Comparison of ENCODE assay signal across 10 mouse cellular contexts in genomic region chr1:153266891-153267290, GRCm38 (mm10).
DNase-seq lines count a peak whose midpoint lies in the region; ATAC-seq and TF ChIP-seq lines count a peak whose summit lies in the region.
"Had no signal": no experiment of that assay in that cellular context is flagged by ENCODE, and none has a peak within 500 bp of the region (broad histone marks: within the 10 kb centered on the region; RNA-seq: fewer than 3 reads in every experiment).

No protein-coding gene starts in this region.

- no peaks in the 10 kb centered on the region for H3K27me3 ChIP-seq in hindbrain, postnatal 0 days (ENCODE audit: insufficient read depth, low read length)
- H3K27me3 ChIP-seq in hindbrain, embryonic 10.5 days (ENCODE audit: insufficient read depth, poor library complexity, severe bottlenecking) = no peaks in the 10 kb centered on the region
- H3K27me3 ChIP-seq in stomach, embryonic 14.5 days (ENCODE audit: control insufficient read depth, insufficient read depth, low read length) = no peaks in the 10 kb centered on the region
- H3K27me3 ChIP-seq: neural tube, embryonic 13.5 days had no signal

- no peaks in the 10 kb centered on the region for H3K36me3 ChIP-seq in hindbrain, postnatal 0 days (ENCODE audit: insufficient read depth, low read length)
- H3K36me3 ChIP-seq in hindbrain, embryonic 10.5 days = peaks cover 6% of the 10 kb centered on the region
- H3K36me3 ChIP-seq in stomach, embryonic 14.5 days (ENCODE audit: control insufficient read depth, insufficient read depth, low read length) = peaks cover 6% of the 10 kb centered on the region; the same call in 1 of the 2 replicates

- H3K9ac ChIP-seq in hindbrain, postnatal 0 days (replicated peaks; ENCODE audit: low read length) = no peak overlapping the region
- no peak overlapping the region for H3K9ac ChIP-seq in stomach, embryonic 14.5 days (replicated peaks; ENCODE audit: low read depth, low read length)
- H3K9ac ChIP-seq: neural tube, embryonic 13.5 days had no signal

- no peak for DNase-seq in hindbrain, postnatal 0 days (ENCODE audit: low spot score)
- DNase-seq in hindbrain, embryonic 10.5 days (ENCODE audit: low spot score) = no peak
- DNase-seq in lung, postnatal 10 days = peak; percentile 19
- DNase-seq in lung, postnatal 36 days = no peak
- DNase-seq in fibroblast of lung, adult 2 months (ENCODE audit: low read depth) = peak; percentile 79
- no peak for DNase-seq in embryo, embryonic 10 days (ENCODE audit: low spot score)
- DNase-seq: cerebellum, postnatal 36 days; kidney, postnatal 4 days had no signal

- no peak for TF ChIP-seq CTCF in hindbrain, postnatal 0 days (IDR thresholded peaks at IDR 0.05; ENCODE audit: low read depth)

- peak overlapping the region; percentile 52 for H3K27ac ChIP-seq in hindbrain, postnatal 0 days
- no peak overlapping the region for H3K27ac ChIP-seq in hindbrain, embryonic 10.5 days
- peak overlapping the region; percentile 52; the same call in 1 of the 2 replicates for H3K27ac ChIP-seq in stomach, embryonic 14.5 days (ENCODE audit: low read length)
- H3K27ac ChIP-seq: neural tube, embryonic 13.5 days had no signal

- H3K4me1 ChIP-seq in hindbrain, postnatal 0 days (ENCODE audit: insufficient read depth, low read length) = peaks cover 16% of the 10 kb centered on the region; the same call in 1 of the 2 replicates
- peaks cover 36% of the 10 kb centered on the region for H3K4me1 ChIP-seq in hindbrain, embryonic 10.5 days (replicated peaks)
- peaks cover 53% of the 10 kb centered on the region for H3K4me1 ChIP-seq in stomach, embryonic 14.5 days (ENCODE audit: control insufficient read depth, insufficient read depth, low read length)

- H3K4me3 ChIP-seq in hindbrain, postnatal 0 days (ENCODE audit: low read length) = no peak overlapping the region
- H3K4me3 ChIP-seq in hindbrain, embryonic 10.5 days = no peak overlapping the region
- H3K4me3 ChIP-seq in stomach, embryonic 14.5 days (ENCODE audit: low read depth, low read length) = no peak overlapping the region
- H3K4me3 ChIP-seq: neural tube, embryonic 13.5 days had no signal

- ATAC-seq in hindbrain, postnatal 0 days = no peak
- no peak for ATAC-seq in stomach, embryonic 14.5 days (ENCODE audit: insufficient number of reproducible peaks, insufficient read depth, low FRiP score, low read depth)

- WGBS in hindbrain, postnatal 0 days = 32% methylated on average over 5 of the region's 5 CpGs
- 74% methylated on average over 5 of the region's 5 CpGs for WGBS in hindbrain, embryonic 10.5 days
- 9% methylated on average over 5 of the region's 5 CpGs for WGBS in stomach, embryonic 14.5 days

- no peak overlapping the region for H3K4me2 ChIP-seq in hindbrain, postnatal 0 days (ENCODE audit: low read depth, low read length)
- no peak overlapping the region for H3K4me2 ChIP-seq in stomach, embryonic 14.5 days (replicated peaks; ENCODE audit: low read depth, low read length)
- H3K4me2 ChIP-seq: neural tube, embryonic 13.5 days had no signal

- no peaks in the 10 kb centered on the region for H3K9me3 ChIP-seq in hindbrain, postnatal 0 days (ENCODE audit: low read length)
- H3K9me3 ChIP-seq in hindbrain, embryonic 10.5 days = no peaks in the 10 kb centered on the region
- H3K9me3 ChIP-seq in stomach, embryonic 14.5 days (ENCODE audit: control insufficient read depth, low read depth, low read length) = no peaks in the 10 kb centered on the region
- H3K9me3 ChIP-seq: neural tube, embryonic 13.5 days had no signal

Comparison
In these comparisons a context has a peak if more than half of its experiments do, and no peak if none do; other contexts are left out.
1. DNase-seq: peak in lung, postnatal 10 days (single experiment) and fibroblast of lung, adult 2 months (single experiment); none in hindbrain, postnatal 0 days (single experiment), hindbrain, embryonic 10.5 days (single experiment), lung, postnatal 36 days (single experiment) and embryo, embryonic 10 days (single experiment).